Mouse (Mus musculus): ENCODE data around the gene Tnnc2. TPM values are rescaled to one million over a fixed set of nuclear protein-coding genes. Genes with fewer than 3 reads are reported as not detected.

The Tnnc2 gene
- total RNA-seq, 2 experiments from 2014 or later = 18,106 to 19,583 TPM

DNA sequence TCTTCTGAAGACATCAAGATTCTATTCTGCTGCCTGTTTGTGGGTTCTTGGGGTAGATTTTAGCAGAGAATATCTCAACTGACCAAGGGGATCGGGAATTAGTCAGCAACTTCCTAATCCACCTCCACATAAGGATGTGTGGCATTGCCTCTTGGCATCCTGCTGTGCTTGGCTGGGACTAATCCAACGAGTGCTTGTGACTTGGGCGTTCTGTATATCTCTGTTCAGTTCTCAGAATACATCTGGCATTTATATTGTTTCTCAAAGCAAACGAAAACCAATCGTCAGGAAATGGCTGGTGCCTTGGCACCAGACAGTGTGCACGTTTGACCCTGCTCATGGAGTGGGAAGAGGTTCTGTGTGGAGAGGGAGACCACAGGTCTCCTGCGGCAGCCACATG, 39.9 kb downstream of the Tnnc2 start:
- DNase-seq (ENCODE audit: low spot score) = no peak

DNA sequence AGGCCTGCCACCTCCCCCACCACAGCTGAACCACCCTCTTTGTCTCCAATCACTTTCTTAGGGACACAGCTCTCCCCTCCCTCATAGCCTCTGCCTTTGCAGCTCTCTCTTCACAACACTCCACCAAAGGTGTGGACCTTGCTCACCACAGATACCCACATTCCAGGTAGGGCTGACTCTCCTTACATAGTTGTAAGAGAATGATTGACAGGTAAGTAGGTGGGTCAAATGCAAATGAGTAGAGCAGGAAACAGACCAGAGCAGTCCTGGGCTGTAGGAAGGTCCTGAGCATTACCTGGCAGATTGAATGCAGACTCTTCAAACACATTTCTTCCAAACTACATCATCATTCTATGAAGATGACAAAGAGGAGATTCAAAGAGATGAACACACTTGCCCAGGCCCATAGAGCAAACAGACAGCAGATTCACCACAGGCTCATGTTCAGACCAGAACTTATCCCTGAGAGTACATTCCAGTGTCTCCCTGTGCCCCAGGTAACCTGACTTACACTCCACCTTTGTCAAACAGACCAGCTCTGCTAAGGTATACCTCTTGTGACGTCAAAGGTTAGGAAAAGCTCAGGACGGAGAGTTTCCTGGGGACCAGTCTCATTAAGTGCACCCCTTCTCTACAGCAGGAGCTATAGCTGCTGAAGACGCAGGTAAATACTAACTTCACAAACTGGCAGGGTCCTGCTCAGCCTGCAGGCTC, 42.2 kb downstream of the Tnnc2 start:
- no peak for DNase-seq (ENCODE audit: low spot score)

DNA sequence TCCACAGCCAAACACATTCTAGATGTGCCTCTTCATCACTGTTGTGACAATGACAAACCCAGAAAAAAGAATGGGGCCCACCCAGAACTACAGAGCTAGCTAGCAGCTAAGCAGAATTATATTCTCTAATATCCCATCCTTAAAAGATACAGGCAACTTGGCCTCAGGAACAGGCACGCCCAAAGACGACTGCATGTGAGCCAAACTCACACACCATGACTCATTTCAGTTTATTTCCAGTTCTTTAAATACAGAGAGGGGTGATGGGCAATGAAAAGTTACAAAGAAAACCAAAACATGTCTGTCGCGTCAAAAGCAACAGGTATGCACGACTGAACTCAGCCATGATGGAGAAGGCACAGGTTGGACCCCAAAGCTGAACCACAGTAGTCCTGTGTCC, 44.3 kb downstream of the Tnnc2 start:
- no peak for DNase-seq (ENCODE audit: low spot score)

DNA sequence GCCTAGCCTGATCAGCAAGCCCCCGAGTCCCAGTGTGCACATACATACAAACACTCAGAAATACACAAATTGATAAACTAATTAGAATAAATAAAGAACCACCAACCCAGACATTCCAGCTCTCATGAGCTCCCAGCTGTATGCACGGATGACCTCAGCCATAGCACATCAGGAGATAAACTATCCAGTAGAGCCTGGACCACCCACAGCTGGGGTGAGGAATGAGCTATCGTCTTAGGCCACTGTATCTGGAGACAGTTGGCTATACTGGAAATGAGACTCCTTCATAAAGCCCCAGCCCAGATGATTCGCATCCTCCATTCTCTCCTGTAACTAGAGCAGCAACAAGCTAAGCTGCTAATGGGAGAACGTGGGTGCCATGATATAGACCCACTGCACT, 44.9 kb downstream of the Tnnc2 start:
- DNase-seq (ENCODE audit: low spot score) = no peak

DNA sequence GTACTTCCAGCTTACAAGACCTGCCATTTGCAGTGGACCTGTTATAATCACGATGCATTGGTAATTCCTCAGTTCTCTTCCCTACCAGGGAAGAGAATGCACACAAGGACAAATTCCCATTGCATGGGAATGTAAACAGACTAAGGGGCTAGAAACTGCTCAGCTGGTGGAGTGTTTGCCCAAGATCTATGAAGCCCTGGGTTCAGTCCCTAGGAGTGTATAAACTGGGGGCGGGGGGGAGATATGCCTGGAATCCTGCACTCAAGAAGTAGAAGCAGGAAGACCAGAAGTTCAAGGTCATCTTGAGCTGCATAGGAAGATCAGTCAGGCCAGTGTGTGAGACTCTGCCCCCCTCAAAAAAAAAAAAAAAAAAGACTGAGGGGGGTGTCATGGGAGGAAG, 46.5 kb downstream of the Tnnc2 start:
- DNase-seq (ENCODE audit: low spot score) = no peak

DNA sequence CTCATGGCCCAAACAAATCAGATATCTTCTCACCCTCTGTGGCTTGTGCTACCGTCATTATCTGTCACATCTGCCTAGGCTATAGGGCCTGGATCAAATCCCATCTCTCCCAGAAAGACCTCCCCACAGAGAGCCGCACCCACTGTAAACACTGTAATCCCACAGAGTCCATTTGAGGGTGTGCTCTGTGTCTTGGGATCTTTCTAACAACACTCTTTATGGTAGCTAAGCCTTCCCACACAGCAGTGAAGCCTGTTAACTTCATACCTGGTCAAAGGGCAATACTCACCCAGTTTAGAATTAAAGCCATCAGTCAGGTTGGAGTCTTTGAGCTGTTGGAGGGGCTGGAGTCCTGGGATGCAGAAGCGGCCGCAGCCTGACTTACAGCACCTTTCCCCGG, 48.0 kb downstream of the Tnnc2 start:
- DNase-seq (ENCODE audit: low spot score) = no peak

Other genes with a start within 250 kb of the Tnnc2 start
- gene Wfdc2, start 217.6 kb downstream of the Tnnc2 start, total RNA-seq (2021) = not detected
- gene Spint3, start 206.5 kb downstream of the Tnnc2 start, total RNA-seq (2021) = not detected
- gene Wfdc6a, start 194.5 kb downstream of the Tnnc2 start, total RNA-seq (2021) = not detected
- gene Eppin, start 186.4 kb downstream of the Tnnc2 start, total RNA-seq (2021) = not detected
- not detected for gene Wfdc6b, start 166.4 kb downstream of the Tnnc2 start, total RNA-seq (2021)
- not detected for gene Wfdc8, start 166.3 kb downstream of the Tnnc2 start, total RNA-seq (2021)
- not detected for gene Wfdc16, start 141.2 kb downstream of the Tnnc2 start, total RNA-seq (2021)
- not detected for gene Wfdc10, start 123.9 kb downstream of the Tnnc2 start, total RNA-seq (2021)
- not detected for gene Wfdc9, start 123.4 kb downstream of the Tnnc2 start, total RNA-seq (2021)
- gene Wfdc11, start 105.9 kb downstream of the Tnnc2 start, total RNA-seq (2021) = not detected
- gene Wfdc13, start 94.9 kb downstream of the Tnnc2 start, total RNA-seq (2021) = not detected
- gene Spint4, start 81.5 kb downstream of the Tnnc2 start, total RNA-seq (2021) = not detected
- not detected for gene Spint5, start 64.7 kb downstream of the Tnnc2 start, total RNA-seq (2021)
- gene Wfdc3, start 34.0 kb downstream of the Tnnc2 start, total RNA-seq (2021) = not detected
- 10 to 100 TPM; 15.7 to 20.7 TPM for gene Dnttip1, start 34.0 kb downstream of the Tnnc2 start, total RNA-seq (2021)
- under 1 TPM; 0.41 to 0.50 TPM for gene Ube2c, start 10.1 kb downstream of the Tnnc2 start, total RNA-seq (2021)
- gene Snx21, start 5.9 kb upstream of the Tnnc2 start, total RNA-seq (2021) = 10 to 100 TPM; 20.0 to 24.3 TPM
- 1 to 10 TPM; 8.0 to 8.2 TPM for gene Acot8, start 24.9 kb upstream of the Tnnc2 start, total RNA-seq (2021)
- gene Zswim3, start 25.1 kb upstream of the Tnnc2 start, total RNA-seq (2021) = 1 to 10 TPM; 1.5 TPM
- 1 to 10 TPM; 5.6 to 5.8 TPM for gene Zswim1, start 42.7 kb upstream of the Tnnc2 start, total RNA-seq (2021)
- gene Spata25, start 48.6 kb upstream of the Tnnc2 start, total RNA-seq (2021) = not detected
- gene Ctsa, start 52.9 kb upstream of the Tnnc2 start, total RNA-seq (2021) = 10 to 100 TPM; 51.3 to 55.9 TPM
- gene Neurl2, start 53.5 kb upstream of the Tnnc2 start, total RNA-seq (2021) = 10 to 100 TPM; 37.2 to 41.0 TPM
- 10 to 100 TPM; 12.5 to 21.8 TPM for gene Pltp, start 77.7 kb upstream of the Tnnc2 start, total RNA-seq (2021)
- gene Pcif1, start 99.3 kb upstream of the Tnnc2 start, total RNA-seq (2021) = 10 to 100 TPM; 26.3 to 28.6 TPM
- gene Zfp335, start 131.8 kb upstream of the Tnnc2 start, total RNA-seq (2021) = 1 to 10 TPM; 7.4 to 8.4 TPM
- gene Mmp9, start 160.8 kb upstream of the Tnnc2 start, total RNA-seq (2021) = under 1 TPM; 0.43 to 0.85 TPM
- under 1 TPM; 0.40 to 0.55 TPM for gene Slc12a5, start 180.8 kb upstream of the Tnnc2 start, total RNA-seq (2021)

Measured in gastrocnemius, adult 18-20 months (tissue).